Mouse (Mus musculus) kidney, adult 18-20 months (tissue): ENCODE measurements around the gene Specc1l.
A peak's percentile ranks its signal among the peaks of the same experiment; 100 is the strongest.

Experiments used
- DNase-seq: peaks from one replicate; pipeline ENCODE4 v3.0.0; 2021

The Specc1l gene

DNA sequence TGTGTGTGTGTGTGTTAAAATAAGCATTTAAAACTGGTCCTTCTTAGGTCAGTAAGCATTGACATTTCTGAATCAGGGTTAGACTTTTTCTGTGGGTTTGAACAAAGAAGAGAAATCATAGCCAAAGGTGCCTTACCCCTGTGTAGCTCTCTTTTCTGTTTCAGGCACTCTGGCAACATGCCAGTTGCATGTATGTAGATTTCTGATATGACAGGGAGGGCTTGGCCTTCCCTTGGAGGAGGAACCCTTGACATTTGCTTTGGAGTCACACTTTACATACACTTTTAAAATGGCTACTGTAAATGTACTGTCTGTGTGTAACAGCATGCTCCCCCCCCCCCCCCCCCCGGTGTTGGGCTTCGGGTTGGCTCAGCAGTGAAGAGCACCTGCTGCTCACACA is 12.8 kb downstream of the Specc1l start:
- DNase-seq = no peak

DNA sequence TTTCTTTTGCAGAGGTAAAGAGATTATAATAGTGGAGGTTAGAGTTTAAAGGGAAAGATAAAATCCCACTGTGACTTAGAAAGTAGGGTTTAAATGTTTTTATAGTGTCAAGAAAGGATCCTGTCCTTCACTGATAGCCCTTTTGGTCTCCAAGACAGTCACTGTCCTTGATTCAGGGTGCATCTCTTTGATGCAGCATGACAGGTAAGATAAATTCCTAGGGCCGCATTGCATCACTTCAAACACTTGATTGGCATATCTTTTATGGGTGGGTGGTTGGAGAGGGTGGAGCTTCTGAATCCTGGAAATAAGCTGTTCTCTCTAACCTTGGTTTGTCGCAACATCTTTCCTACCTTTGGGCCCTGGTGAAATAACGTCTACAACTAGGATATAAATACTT is 15.5 kb downstream of the Specc1l start:
- no peak for DNase-seq

DNA sequence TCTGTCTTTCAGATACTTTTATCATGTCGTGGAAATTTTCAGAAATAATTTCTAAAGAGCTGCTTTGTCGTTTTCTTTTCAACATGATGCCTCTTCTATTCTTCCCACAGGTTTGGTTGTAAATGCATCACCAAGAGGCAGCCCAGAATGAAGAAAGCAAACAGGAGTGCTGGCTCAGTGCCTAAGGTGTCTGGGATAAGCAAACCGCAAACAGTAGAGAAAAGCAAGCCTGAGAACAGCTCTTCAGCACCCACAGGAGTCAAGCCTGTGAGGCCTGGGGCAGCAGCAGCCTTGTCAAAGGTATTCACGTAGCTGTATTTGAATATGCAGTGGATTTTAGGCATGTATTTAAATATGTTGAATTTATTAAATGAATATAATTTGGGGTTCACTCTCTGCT is 18.7 kb downstream of the Specc1l start:
- DNase-seq = no peak

DNA sequence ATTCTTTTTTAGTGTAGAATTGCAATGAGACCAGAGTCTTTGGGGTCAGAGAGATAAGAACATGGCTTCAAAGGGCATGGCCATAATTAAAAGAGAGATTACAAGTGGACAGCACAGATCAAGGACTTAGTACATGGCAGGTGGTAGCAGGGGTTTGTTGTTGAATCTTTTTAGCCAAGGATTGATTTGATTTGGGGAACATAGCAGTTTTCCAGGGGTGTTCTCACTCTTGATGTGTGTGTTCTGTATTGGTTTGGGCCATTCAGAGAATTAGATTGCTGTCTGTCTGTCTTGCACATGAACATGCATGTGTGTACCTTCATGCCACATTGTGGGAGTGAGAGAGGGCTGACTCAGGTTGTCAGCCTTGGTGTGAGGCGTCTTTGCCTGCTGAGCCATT is 20.0 kb downstream of the Specc1l start:
- no peak for DNase-seq

DNA sequence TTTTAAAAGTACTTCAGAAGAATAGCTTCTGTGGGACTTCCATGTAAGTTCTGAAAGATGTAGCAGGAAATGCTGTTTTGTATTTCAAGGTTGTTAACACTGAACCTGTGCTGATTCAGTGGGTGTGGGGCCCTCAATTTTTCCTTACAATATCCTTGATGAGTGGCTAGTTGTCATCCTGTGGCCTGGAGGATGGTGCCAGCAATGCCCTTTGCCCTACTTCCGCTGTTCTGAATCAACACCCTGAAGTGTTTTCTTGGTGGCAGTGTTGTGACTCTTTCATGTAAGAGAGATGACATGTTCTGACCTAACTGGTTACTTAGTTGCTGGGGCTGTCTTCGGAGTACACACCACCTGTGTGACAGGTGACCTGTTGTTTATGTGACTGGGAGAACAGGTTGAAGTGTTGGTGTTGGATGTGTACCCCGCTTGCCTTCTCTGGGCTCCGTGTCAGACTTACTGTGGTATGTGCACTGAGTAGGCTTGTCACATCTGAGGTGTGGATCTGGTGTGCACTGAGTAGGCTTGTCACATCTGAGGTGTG is 20.8 kb downstream of the Specc1l start:
- no peak for DNase-seq

DNA sequence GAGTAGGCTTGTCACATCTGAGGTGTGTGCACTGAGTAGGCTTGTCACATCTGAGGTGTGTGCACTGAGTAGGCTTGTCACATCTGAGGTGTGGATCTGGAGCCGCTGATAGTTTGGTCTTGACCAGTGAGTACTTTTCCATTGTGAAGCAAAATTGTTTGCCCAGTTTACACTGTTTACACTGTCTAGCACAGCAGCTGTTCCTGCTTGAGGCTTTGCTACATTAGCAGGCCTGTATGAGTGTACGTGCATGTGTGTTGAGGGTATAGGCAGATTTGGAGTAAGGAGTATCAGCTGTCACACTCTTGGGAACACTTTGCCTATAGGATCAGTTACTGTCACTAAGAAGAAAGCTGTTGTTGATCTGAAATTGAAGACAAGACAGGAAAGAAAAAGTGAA is 21.6 kb downstream of the Specc1l start:
- DNase-seq = no peak

DNA sequence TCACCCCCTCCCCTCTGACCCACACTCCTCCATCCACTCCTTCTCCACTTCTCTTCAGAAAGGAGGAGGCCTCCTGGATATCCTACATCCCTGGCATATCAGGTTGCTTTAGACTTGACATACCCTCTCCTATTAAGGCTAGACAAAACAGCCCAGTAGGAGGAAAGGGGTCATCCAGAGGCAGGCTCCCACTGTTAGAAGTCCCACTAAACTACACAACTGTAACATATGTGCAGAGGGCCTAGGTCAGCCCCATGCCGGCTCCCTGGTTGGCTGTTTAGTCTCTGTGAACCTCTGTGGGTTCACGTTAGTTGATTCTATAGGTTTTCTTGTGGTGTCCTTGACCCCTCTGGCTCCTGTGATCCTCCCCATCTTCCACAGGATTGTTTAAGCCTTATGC is 23.9 kb downstream of the Specc1l start:
- no peak for DNase-seq

DNA sequence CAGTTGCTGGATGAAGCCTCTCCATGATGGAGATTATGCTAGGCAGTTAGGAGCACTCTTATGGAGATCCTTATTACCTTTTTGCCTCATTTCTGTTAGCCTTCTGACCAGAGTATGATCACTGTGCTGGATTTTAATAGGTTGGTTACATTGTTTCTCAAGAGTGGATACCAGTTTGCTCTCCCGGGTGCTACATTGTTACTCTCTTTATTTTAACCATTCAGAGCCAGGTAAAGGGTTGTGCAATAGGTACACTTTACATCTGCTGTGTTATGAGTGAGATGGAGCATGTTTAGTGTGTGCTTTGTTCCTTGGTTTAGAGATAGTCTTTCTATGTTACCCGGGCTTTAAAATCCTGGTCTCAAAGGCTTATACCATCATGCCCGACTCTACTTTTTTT is 24.3 kb downstream of the Specc1l start:
- no peak for DNase-seq

DNA sequence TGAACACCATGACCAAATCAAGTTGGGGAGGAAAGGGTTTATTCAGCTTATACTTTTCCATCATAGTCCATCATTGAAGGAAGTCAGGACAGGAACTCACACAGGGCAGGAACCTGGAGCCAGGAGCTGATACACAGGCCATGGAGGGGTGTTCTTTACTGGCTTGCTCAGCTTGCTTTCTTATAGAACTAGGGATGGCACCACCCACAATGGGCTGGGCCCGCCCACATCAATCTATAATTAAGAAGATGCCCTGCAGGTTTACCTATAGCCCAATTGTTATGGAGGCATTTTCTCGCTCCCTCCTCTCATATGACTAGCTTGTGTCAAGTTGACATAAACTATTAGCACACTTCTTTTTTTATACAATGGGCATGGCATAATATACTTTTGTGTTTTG is 25.3 kb downstream of the Specc1l start:
- DNase-seq = no peak

DNA sequence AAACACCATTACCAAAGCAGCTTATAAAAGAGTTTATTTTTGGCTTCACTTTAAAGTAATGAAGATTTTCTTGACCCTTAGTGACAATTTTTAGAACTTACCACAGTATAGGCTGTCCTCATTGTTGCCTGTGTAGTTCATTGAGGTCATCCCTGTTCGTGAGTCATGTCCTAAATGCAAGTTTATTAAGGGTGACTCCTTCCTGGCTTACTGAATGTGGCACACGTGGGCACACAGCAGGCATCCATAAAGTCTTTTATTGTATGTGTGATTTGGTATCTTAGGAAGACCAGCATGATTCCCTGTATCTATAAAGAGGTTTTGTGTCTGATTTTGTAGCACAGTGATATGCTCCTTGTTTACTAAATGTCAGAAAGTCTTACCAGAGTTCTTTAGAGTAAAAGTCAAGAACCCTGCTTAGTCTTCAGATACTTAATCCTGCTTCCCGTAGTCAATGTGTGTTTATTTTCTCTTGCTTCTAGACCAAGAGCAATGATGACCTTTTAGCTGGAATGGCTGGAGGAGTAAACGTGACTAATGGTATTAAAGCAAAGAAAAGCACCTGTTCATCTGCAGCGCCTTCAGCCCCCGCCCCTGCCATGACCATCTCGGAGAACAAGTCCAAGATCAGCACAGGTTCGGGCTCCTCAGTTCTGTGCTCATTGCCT is 28.8 kb downstream of the Specc1l start:
- DNase-seq = no peak

DNA sequence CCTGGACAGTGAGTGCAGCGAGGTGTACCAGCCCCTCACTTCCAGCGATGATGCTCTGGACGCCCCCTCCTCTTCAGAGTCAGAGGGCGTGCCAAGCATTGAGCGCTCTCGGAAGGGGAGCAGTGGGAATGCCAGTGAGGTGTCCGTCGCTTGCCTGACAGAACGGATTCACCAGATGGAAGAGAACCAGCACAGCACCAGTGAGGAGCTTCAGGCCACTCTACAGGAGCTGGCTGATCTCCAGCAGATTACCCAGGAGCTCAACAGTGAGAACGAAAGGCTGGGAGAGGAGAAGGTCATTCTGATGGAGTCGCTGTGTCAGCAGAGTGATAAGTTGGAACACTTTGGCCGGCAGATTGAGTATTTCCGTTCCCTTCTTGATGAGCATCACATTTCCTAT is 33.9 kb downstream of the Specc1l start:
- DNase-seq = no peak

DNA sequence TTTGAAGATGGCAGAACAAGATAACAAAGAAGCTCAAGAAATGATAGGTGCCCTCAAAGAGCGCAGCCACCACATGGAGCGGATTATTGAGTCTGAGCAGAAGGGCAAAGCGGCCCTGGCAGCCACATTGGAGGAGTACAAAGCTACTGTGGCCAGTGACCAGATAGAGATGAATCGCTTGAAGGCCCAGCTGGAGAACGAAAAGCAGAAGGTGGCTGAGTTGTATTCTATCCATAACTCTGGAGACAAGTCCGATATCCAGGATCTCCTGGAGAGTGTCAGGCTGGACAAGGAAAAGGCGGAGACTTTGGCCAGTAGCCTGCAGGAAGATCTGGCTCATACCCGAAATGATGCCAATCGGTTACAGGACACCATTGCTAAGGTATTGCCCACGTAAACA is 34.5 kb downstream of the Specc1l start:
- DNase-seq = no peak

DNA sequence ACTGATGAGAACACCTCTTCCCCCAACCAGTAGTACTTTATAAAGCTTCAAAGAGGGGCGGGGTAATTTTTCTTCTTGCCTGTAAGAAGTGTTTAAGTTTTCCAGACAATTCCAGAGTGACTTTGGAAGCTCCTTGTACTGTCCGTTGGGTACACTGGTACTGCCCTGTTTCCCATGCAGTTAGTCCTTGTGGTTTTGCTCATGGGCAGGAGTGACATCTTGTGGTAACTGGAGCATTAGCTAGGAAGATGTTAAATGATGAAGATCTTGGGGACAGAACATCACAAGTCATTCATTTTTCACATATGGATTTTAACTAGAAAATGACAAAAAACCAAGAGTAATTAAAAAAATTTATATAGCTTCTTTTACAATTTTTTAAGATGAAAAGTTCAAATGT is 39.1 kb downstream of the Specc1l start:
- DNase-seq = no peak

DNA sequence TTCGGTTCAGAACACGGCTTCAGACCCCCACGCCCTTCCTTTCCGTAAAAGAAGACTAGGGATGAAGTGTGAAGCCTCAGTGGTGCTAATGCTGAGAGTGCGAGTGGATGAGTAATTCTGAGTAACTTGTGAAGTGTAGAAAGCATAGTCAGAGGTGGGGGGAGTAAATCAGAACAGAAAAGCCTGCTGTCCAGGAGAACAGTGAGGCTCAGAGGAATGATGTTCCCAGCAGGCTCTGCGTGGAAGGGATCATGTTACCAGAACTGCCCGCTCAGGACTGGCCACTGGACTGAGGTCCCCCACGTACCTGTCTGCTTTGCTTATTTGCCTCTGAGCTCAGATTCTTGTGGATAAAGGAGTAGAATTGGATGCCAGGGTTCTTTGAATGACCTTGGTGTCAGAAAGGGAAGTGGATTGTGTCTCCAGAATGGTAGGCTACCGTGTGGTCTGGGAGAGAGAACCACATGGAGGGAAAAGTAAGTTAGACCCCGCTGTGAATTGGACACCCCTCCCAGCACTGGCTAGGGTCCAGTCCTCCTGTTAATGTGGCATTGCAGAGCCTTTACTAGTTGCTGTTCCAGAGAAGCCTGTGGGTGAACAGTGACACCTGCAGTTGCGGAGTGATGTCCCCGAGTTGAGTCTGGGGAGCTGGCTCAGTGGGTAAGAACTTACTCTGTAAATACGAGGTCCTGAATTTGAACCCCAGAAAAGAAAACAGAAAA is 40.6 kb downstream of the Specc1l start:
- peak; percentile 29 for DNase-seq

DNA sequence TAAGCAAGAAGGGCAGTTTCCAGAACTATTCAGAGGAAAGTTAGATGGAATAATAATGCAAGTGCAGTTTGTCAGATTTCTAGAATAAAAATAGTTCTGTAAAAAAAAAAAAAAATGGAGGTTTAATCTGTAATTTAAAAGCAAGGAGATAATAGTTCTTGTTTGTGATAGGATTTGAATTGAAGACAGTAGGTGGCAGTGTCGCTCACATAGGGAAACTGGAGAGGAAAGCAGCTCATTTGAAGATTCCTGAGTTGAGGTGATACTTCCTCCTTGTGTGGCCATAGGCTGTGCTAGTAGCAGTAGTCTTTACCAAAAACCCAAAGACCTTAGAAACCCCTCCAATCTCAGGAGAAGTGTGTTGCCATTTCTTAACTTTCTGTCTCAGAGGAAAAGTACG is 43.2 kb downstream of the Specc1l start:
- no peak for DNase-seq

DNA sequence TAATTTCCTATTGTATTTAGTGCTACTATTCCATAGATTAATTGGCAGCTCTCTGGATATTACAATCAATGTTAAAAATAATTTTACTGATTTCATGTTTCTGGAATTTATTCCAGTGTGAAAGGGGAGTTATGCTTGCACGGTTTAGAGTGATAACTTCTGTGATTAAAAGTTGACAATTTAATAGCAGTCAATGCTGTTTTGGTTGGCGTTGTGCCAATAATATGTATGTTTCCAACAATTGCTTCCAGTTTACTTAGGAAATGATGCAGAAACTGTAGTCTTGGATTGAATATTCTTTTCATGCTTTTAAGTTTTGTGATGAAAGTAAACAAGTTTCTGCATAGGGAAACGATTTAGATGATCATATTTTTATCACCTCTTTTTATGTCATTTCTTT is 45.5 kb downstream of the Specc1l start:
- no peak for DNase-seq

DNA sequence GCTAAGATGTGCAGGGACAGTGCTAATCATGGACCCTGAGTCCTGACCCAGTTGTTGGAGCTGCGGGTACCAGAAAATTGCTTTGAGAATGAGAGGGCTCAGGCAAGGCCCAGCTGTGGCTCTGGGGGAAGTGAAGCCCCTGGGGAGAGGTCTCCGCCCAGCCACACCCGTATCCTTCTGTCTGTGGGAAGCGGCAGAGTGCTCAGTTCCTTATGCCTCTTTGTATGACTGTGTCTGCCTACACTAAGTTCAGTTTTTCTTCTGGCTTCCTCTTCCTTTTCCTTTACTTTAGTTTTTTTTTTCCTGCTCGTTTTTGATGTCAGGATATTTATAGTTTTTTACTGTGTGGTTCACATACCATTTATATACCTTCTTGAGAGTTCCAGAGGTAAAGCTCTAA is 46.4 kb downstream of the Specc1l start:
- DNase-seq = no peak

DNA sequence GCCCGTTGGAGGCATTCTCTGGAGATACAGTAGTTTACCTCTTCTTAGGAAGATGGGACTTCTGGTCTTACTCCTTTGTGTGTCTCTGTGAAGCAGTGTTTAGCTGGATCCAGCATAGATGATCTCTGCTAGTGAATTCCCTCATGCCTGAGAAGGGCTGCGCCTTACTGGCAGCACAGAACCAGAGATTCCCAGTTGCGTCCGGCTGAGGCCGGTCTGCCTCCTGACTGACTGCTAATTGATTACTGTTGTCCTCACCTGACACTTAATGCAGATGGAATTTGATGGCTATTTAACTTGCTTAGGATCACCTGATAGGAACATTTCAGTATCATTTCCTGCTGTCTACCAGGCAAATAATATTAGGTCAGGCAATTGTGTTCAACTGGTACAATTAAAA is 49.4 kb downstream of the Specc1l start:
- DNase-seq = peak; percentile 49

DNA sequence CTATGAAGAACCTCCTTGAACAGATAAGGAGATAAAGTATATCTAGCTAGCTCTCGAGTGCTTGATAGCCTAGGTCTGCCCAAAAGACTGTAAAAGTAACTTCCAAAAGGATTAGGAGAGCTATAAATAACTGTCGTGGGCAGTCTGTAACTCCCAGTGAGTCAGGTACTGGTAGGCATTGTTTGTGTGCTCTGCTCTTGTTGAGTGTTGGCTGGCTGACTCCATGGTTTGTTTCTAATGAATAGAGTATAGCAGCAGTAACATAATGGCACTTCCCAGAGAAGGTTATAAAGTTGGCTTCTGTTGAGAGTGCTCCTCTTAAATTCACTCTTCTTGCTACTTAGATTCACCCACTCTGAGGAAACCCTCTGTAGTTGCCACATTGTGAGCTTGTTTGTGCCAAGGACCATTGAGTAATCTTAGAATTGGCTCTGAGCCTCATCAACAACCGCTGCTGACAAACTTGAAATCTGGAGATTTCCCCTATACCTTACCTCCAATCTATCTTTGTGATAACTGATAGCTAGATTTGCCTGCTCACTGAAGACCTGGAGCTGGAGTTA is 53.2 kb downstream of the Specc1l start:
- no peak for DNase-seq

DNA sequence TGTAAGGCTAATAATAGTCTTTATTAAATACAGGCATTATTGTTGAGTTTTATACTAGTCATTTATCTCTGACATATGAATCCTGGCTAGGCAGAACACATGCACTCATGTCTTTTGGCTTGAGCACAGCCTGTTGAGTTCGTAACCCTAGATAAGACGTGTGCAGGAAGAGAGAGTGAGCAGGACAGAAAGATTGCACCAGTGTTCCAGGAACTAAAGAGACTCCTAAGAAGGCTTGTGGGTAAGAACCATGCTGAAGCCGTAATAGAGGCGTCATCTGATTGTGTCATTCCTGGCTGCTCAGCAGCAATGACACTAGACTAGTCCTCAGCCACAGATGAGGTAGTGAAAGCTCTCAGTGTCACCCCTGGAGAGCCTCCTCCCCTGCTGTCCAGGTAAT is 61.1 kb downstream of the Specc1l start:
- DNase-seq = no peak

DNA sequence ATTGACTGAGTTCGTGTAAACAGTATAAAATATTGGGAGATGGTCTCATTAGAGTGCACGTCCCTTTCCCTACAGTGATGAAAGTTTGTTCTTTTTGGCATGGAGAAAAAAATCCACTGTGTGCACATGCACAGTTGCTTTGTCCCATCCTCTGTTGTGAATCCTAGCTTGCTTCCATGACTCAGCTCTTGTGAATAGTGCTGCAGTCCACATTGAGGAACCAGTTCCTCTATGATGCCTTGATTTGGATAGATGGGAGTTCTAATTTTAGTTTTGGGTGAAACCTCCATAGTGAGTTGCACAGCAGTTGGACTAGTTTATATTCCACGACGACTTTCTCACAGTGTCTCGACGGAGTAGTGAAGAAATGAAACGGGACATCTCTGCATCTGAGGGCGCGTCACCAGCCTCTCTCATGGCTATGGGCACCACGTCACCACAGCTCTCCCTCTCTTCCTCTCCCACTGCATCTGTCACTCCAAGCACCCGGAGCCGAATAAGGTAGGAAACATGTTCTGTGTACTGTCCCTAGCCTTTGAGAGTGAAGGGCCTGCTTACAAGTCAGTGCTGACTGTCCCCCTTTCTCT is 64.6 kb downstream of the Specc1l start:
- DNase-seq = no peak

DNA sequence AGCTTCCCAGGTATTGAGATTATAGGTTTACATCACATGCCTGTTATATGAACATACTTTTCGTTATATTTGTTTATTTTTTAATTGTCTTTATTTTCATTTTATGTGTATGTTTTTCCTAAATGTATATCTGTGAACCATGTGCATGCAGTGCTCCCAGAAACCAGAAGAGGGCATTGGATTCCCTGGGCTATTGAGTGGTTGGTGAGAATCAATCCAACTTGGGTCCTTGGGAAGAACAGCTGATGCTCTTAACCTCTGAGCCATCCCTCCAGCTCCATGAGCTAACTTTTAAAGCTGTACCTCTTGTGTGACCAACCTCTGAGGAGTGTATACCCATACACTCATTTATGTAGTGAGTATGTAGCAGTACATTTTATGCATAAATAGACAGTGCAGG is 65.6 kb downstream of the Specc1l start:
- DNase-seq = peak; percentile 41

DNA sequence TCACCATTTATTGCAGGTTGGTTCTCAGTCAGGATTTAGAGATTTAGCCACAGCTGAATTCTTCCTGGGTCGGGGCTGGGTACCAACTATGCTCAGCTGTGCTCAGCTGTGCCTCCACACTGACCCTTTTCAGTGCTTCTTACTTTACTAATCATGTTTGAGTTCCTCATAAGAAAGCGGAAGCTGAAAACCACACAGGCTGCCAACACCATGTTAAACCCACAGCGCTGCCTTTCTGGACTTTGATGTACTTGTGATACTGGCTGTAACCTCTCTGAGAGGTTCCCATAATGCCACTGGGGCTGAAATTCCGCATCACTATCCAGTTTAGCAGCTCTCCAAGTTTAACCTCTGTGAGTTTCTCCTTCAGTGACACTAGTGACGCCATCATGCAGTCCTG is 70.8 kb downstream of the Specc1l start:
- DNase-seq = no peak

DNA sequence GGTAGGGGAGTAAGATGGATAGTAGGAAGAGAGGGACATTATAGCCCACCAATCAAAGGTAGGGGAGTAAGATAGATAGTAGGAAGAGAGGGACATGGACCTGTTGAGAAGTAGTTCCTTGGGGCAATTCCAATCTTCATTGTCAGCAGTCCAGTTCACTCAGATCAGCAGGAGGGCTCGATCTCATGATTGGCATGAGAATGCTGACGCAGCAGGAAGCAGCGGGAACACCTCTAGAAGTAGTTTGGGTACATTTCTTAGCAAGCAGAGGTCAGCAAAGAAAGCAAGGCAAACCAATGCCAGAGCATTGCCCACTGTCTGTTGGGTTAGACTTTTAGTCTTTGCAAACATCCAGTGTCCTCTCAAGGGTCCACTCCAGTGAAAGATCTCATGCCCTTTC is 71.9 kb downstream of the Specc1l start:
- DNase-seq = no peak
